Mouse (Mus musculus) MEL (cell line): Measurements from ENCODE around the gene Flad1. TPM values are rescaled to one million over a fixed set of nuclear protein-coding genes. Genes with fewer than 3 reads are reported as not detected.

Experiments
- DNase-seq: peaks from one replicate; pipeline ENCODE4 v3.0.0; 2011; ENCODE audit warnings: low read depth, low spot score
- H3K27ac ChIP-seq: 2 replicates; pipeline ENCODE4 v1.5.1; 2012; ENCODE audit warnings: low read depth, mild to moderate bottlenecking, control low read depth, low read length, moderate library complexity; ENCODE audit not compliant: control insufficient read depth
- H3K27me3 ChIP-seq, 2 experiments: fragments of 150-350 bp in 1 of 2; sonication (generic) in 1 of 2; 2 replicates each; pipeline ENCODE4 v1.6.1; 2012; ENCODE audit warnings: low read length in 2 of 2, mild to moderate bottlenecking in 2 of 2, improper control_type of control experiment in 1 of 2, moderate library complexity in 1 of 2; ENCODE audit not compliant: insufficient read depth in 2 of 2, control insufficient read depth in 1 of 2
- H3K36me3 ChIP-seq, 2 experiments: 2 replicates each; pipeline ENCODE4 v1.6.1; 2012 to 2014; ENCODE audit warnings: low read length in 2 of 2, improper control_type of control experiment in 1 of 2, inconsistent platforms in 1 of 2, mild to moderate bottlenecking in 1 of 2; ENCODE audit not compliant: insufficient read depth in 2 of 2, control insufficient read depth in 1 of 2
- H3K4me1 ChIP-seq, 2 experiments: fragments of 150-350 bp in 1 of 2; sonication (generic) in 1 of 2; 2 replicates each; pipeline ENCODE4 v1.6.1; 2012; ENCODE audit warnings: low read length in 2 of 2, improper control_type of control experiment in 1 of 2, mild to moderate bottlenecking in 1 of 2; ENCODE audit not compliant: insufficient read depth in 2 of 2, control insufficient read depth in 1 of 2
- H3K4me3 ChIP-seq, 2 experiments: fragments of 150-350 bp in 1 of 2; sonication (generic) in 1 of 2; 2 replicates each; pipeline ENCODE4 v1.5.1; 2012; ENCODE audit warnings: low read depth in 2 of 2, low read length in 2 of 2, mild to moderate bottlenecking in 2 of 2, moderate library complexity in 2 of 2, control low read depth in 1 of 2, improper control_type of control experiment in 1 of 2; ENCODE audit not compliant: control insufficient read depth in 1 of 2, insufficient read depth in 1 of 2
- H3K79me2 ChIP-seq: 2 replicates; pipeline ENCODE4 v1.6.1; 2012; ENCODE audit warnings: mild to moderate bottlenecking, low read length, moderate library complexity; ENCODE audit not compliant: control insufficient read depth, poor library complexity, insufficient read depth
- H3K9ac ChIP-seq: 2 replicates; pipeline ENCODE4 v1.6.1; 2012; ENCODE audit warnings: low read depth, mild to moderate bottlenecking, control low read depth, low read length, moderate library complexity; ENCODE audit not compliant: control insufficient read depth, poor library complexity, severe bottlenecking
- H3K9me3 ChIP-seq: fragments of 150-350 bp; sonication (generic); replicated peaks from 2 replicates; pipeline ENCODE4 v1.6.1; 2012; ENCODE audit warnings: mild to moderate bottlenecking, low read length, improper control_type of control experiment, moderate library complexity; ENCODE audit not compliant: insufficient read depth
- CHD1 ChIP-seq: IDR thresholded peaks from 2 replicates; pipeline ENCODE4 v1.6.1; 2012; ENCODE audit warnings: low read depth, mild to moderate bottlenecking, inconsistent platforms, low read length, improper control_type of control experiment
- ELF1 ChIP-seq: IDR thresholded peaks from 2 replicates; pipeline ENCODE4 v1.6.1; 2014; ENCODE audit warnings: low read depth, mild to moderate bottlenecking, inconsistent platforms, low read length, improper control_type of control experiment, moderate library complexity
- EP300 ChIP-seq, 2 experiments: IDR thresholded peaks; 2 replicates each; pipeline ENCODE4 v1.6.1; 2011; ENCODE audit warnings: improper control_type of control experiment in 2 of 2, low read length in 2 of 2, low read depth in 1 of 2, mild to moderate bottlenecking in 1 of 2
- ETS1 ChIP-seq: IDR thresholded peaks from 2 replicates; pipeline ENCODE4 v1.6.1; 2012; ENCODE audit warnings: low read depth, mild to moderate bottlenecking, inconsistent platforms, low read length, improper control_type of control experiment, moderate library complexity
- GABPA ChIP-seq: IDR thresholded peaks from 2 replicates; pipeline ENCODE4 v1.6.1; 2012; ENCODE audit warnings: low read depth, mild to moderate bottlenecking, inconsistent platforms, low read length, improper control_type of control experiment, moderate library complexity
- GATA1 ChIP-seq: IDR thresholded peaks from 2 replicates; pipeline ENCODE4 v1.6.1; 2011; ENCODE audit warnings: low read depth, low read length, improper control_type of control experiment
- HCFC1 ChIP-seq: IDR thresholded peaks from 2 replicates; pipeline ENCODE4 v1.6.1; 2012; ENCODE audit warnings: low read depth, mild to moderate bottlenecking, inconsistent platforms, low read length, improper control_type of control experiment, moderate library complexity
- JUND ChIP-seq: IDR thresholded peaks from 2 replicates; pipeline ENCODE4 v1.6.1; 2011; ENCODE audit warnings: low read depth, mild to moderate bottlenecking, improper control_type of control experiment, low read length
- MAFK ChIP-seq: IDR thresholded peaks from 2 replicates; pipeline ENCODE4 v1.6.1; 2011; ENCODE audit warnings: low read depth, mild to moderate bottlenecking, low read length, improper control_type of control experiment, borderline replicate concordance
- MXI1 ChIP-seq: IDR thresholded peaks from 2 replicates; pipeline ENCODE4 v1.6.1; 2011; ENCODE audit warnings: mild to moderate bottlenecking, low read depth, low read length, improper control_type of control experiment
- MYB ChIP-seq: IDR thresholded peaks from 2 replicates; pipeline ENCODE4 v1.6.1; 2011; ENCODE audit warnings: mild to moderate bottlenecking, low read depth, low read length, improper control_type of control experiment
- MYC ChIP-seq: IDR thresholded peaks from 2 replicates; pipeline ENCODE4 v1.6.1; 2011; ENCODE audit warnings: low read depth, mild to moderate bottlenecking, low read length, improper control_type of control experiment, moderate library complexity
- NELFE ChIP-seq: IDR thresholded peaks from 2 replicates; pipeline ENCODE4 v1.6.1; 2011; ENCODE audit warnings: low read depth, low read length, improper control_type of control experiment
- NRF1 ChIP-seq: IDR thresholded peaks from 2 replicates; pipeline ENCODE4 v1.6.1; 2014; ENCODE audit warnings: low read depth, mild to moderate bottlenecking, inconsistent platforms, low read length, improper control_type of control experiment, moderate library complexity; ENCODE audit not compliant: poor library complexity, insufficient read depth, severe bottlenecking
- RCOR1 ChIP-seq: IDR thresholded peaks from 2 replicates; pipeline ENCODE4 v1.6.1; 2012; ENCODE audit warnings: low read depth, mild to moderate bottlenecking, inconsistent platforms, low read length, improper control_type of control experiment
- SIN3A ChIP-seq: IDR thresholded peaks from 2 replicates; pipeline ENCODE4 v1.6.1; 2012; ENCODE audit warnings: low read length, improper control_type of control experiment, inconsistent platforms
- SMC3 ChIP-seq: IDR thresholded peaks from 2 replicates; pipeline ENCODE4 v1.6.1; 2011; ENCODE audit warnings: low read depth, low read length, improper control_type of control experiment
- TAL1 ChIP-seq: IDR thresholded peaks from 2 replicates; pipeline ENCODE4 v1.6.1; 2012; ENCODE audit warnings: mild to moderate bottlenecking, inconsistent platforms, low read length, moderate library complexity, mixed read lengths
- TBP ChIP-seq: IDR thresholded peaks from 2 replicates; pipeline ENCODE4 v1.8.0; 2011; ENCODE audit warnings: low read depth, low read length, improper control_type of control experiment
- USF1 ChIP-seq: IDR thresholded peaks from 2 replicates; pipeline ENCODE4 v1.6.1; 2014; ENCODE audit warnings: low read depth, mild to moderate bottlenecking, inconsistent platforms, low read length, improper control_type of control experiment, moderate library complexity
- USF2 ChIP-seq, 2 experiments: IDR thresholded peaks; 2 replicates each; pipeline ENCODE4 v1.6.1; 2011 to 2012; ENCODE audit warnings: improper control_type of control experiment in 2 of 2, low read length in 2 of 2, borderline replicate concordance in 1 of 2, inconsistent platforms in 1 of 2, low read depth in 1 of 2, mild to moderate bottlenecking in 1 of 2; ENCODE audit not compliant: insufficient read depth in 1 of 2
- ZMIZ1 ChIP-seq: IDR thresholded peaks from 2 replicates; pipeline ENCODE4 v1.6.1; 2012; ENCODE audit warnings: low read depth, mild to moderate bottlenecking, inconsistent platforms, low read length, improper control_type of control experiment, moderate library complexity
- ZNF384 ChIP-seq: IDR thresholded peaks from 2 replicates; pipeline ENCODE4 v1.6.1; 2012; ENCODE audit warnings: low read depth, mild to moderate bottlenecking, inconsistent platforms, low read length, improper control_type of control experiment
- polyA plus RNA-seq, 2 experiments: library from polyadenylated mRNA; stranded (reverse) in 1 of 2; unstranded in 1 of 2; fragments of >175 nt in 1 of 2; fragments of >200 nt in 1 of 2; gene quantifications; 2 replicates each; pipeline versions ENCODE4 v1.2.1 to v1.2.4; 2012; ENCODE audit warnings: low replicate concordance in 2 of 2, low read depth in 1 of 2; ENCODE audit not compliant: insufficient read length in 2 of 2, insufficient read depth in 1 of 2, missing spikeins in 1 of 2
- total RNA-seq: library from RNA; depleted of rRNA; stranded (reverse); fragments of 300-350 nt; gene quantifications from 2 replicates; pipeline ENCODE4 v1.2.3, GENCODE M21; 2012

Flad1 gene
- total and polyA plus RNA-seq, 3 experiments: 42.9 to 54.2 TPM; not detected in 1

GRCm38 (mm10) chr3:89456726-89457665 lies 45.3 kb upstream of the Flad1 start (continued):
- TF ChIP-seq GABPA (no peak), USF1 (no peak), CHD1 (0 out of 2 replicates have a peak, but pooled peaks have one; percentile 49), ELF1 (0 out of 2 replicates have a peak, but pooled peaks have one; percentile 25), GATA1 (no peak), RCOR1 (no peak), NRF1 (0 out of 2 replicates have a peak, but pooled peaks have one; percentile 4), MXI1 (peak; percentile 69), ZNF384 (no peak; the same call in 1 of the 2 replicates), SIN3A (peak; percentile 64; the same call in 1 of the 2 replicates), MYB (no peak), EP300 (IDR thresholded peaks at IDR 0.05; ENCODE audit: low read depth in 1 of 2, low read length in 2 of 2) (no peak), NELFE (peak; percentile 24; the same call in 1 of the 2 replicates), MAFK (no peak), ETS1 (0 out of 2 replicates have a peak, but pooled peaks have one; percentile 5), TBP (peak; percentile 32; the same call in 1 of the 2 replicates), USF2 (IDR thresholded peaks at IDR 0.05; ENCODE audit: borderline replicate concordance in 1 of 2, insufficient read depth in 1 of 2, low read depth in 1 of 2, low read length in 2 of 2) (no peak), TAL1 (no peak), HCFC1 (no peak; the same call in 1 of the 2 replicates), SMC3 (peak; percentile 91)

- DNase-seq: peak; percentile 64
- Histone ChIP-seq H3K27ac (no peak overlapping the region), H3K36me3 (peaks cover 0 to 10% of the 10 kb centered on the region in 2 experiments; a peak in 2 of 4 replicates), H3K4me3 (no peak overlapping the region)
- 0 out of 2 replicates have a peak, but pooled peaks have one; percentile 28 for TF ChIP-seq ZNF384
- TF ChIP-seq NRF1: no peak
- TF ChIP-seq JUND: peak; percentile 78; the same call in 1 of the 2 replicates
- no peak for TF ChIP-seq ZMIZ1
- no peak for TF ChIP-seq MYC
- TF ChIP-seq, all 39 proteins: peak for 2
- Histone ChIP-seq H3K9ac (peak overlapping the region; percentile 18; the same call in 1 of the 2 replicates), H3K4me1 (peaks cover 11 to 20% of the 10 kb centered on the region in 2 experiments), H3K27me3 (no peaks in the 10 kb centered on the region), H3K79me2 (peaks cover 4% of the 10 kb centered on the region; the same call in 1 of the 2 replicates), H3K9me3 (no peaks in the 10 kb centered on the region)
Measured at GRCm38 (mm10) chr3:89455786-89456285, 44.2 kb upstream of the Flad1 start.
